Mouse (Mus musculus): Measurements from ENCODE around the gene Galp.

DNA sequence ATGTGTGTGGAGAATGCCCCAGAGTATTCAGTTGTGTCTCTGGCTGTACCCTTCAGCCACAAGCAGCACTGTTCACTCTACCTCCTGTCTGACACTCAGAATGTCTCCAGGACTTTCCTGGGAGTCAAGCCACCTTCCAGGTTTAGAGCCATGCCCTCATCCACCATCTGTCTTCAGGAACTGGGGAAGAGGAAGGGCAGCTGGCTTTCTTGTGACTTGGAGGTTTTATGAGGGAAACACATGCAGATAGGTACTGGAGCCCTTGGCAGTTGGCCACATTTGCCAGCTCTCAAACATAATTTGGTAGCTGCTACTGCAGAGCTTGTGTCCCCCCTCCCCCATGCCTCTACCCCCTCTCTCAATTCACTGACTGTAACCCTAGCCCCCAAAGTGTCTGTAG is 17.9 kb upstream of the Galp start:
- TF ChIP-seq CTCF (IDR thresholded peaks at IDR 0.05; ENCODE audit: extremely low read depth, insufficient read depth, low read length) (no peak), POLR2A (IDR thresholded peaks at IDR 0.05; ENCODE audit: extremely low read depth, insufficient read depth, low read length) (no peak)

Data from cortical plate, adult 2 months (tissue).